Mouse (Mus musculus) stomach, embryonic 14.5 days (tissue): ENCODE measurements at regions not wholly inside any gene's neighbourhood (a gene's known extent, or its start where the extent isn't known, plus 50 kb on each side); places are given as distances from the start of the nearest gene placed in this dataset.
"Not testable (repeated sequence)": the region's sequence is repeated elsewhere in the genome, so short reads cannot be mapped to it uniquely, and the experiment has no call there.

Experiments
- ATAC-seq: fragments of 200-750 bp; cut with Nextera tagmentation; 2 replicates; pipeline ENCODE4 v1.8.0; 2017; ENCODE audit warnings: low read depth, moderate TSS enrichment; ENCODE audit not compliant: insufficient number of reproducible peaks, insufficient read depth, low FRiP score
- H3K27ac ChIP-seq: fragments of 300-500 bp; sonication (generic); 2 replicates; pipeline ENCODE4 v1.5.1; 2014; ENCODE audit warnings: mild to moderate bottlenecking, low read length, moderate library complexity, mixed read lengths
- H3K27me3 ChIP-seq: fragments of 300-500 bp; sonication (generic); 2 replicates; pipeline ENCODE4 v1.6.1; 2014; ENCODE audit warnings: low read length, control low read depth, mixed read lengths; ENCODE audit not compliant: control insufficient read depth, insufficient read depth
- H3K36me3 ChIP-seq: fragments of 300-500 bp; sonication (generic); 2 replicates; pipeline ENCODE4 v1.6.1; 2014; ENCODE audit warnings: mild to moderate bottlenecking, control low read depth, low read length, moderate library complexity, mixed read lengths; ENCODE audit not compliant: control insufficient read depth, insufficient read depth
- H3K4me1 ChIP-seq: fragments of 300-500 bp; sonication (generic); 2 replicates; pipeline ENCODE4 v1.6.1; 2014; ENCODE audit warnings: low read length, control low read depth, mixed read lengths; ENCODE audit not compliant: control insufficient read depth, insufficient read depth
- H3K4me2 ChIP-seq: fragments of 300-500 bp; sonication (generic); replicated peaks from 2 replicates; pipeline ENCODE4 v1.6.1; 2014; ENCODE audit warnings: low read depth, low read length, control low read depth
- H3K4me3 ChIP-seq: fragments of 300-500 bp; sonication (generic); 2 replicates; pipeline ENCODE4 v1.5.1; 2014; ENCODE audit warnings: low read depth, low read length, control low read depth
- H3K9ac ChIP-seq: fragments of 300-500 bp; sonication (generic); replicated peaks from 2 replicates; pipeline ENCODE4 v1.6.1; 2014; ENCODE audit warnings: low read depth, mild to moderate bottlenecking, control low read depth, low read length, moderate library complexity, mixed read lengths
- H3K9me3 ChIP-seq: fragments of 300-500 bp; sonication (generic); 2 replicates; pipeline ENCODE4 v1.6.1; 2016; ENCODE audit warnings: low read depth, low read length, control low read depth; ENCODE audit not compliant: control insufficient read depth
- WGBS: fragments of 180-500 bp; shearing (Covaris S2); extraction: QIAGEN DNeasy Blood & Tissue Kit; methylation state at CpG from one replicate; pipeline ENCODE4 v1.1.7; 2014; 5-methylcytosine and 5-hydroxymethylcytosine counted together

DNA sequence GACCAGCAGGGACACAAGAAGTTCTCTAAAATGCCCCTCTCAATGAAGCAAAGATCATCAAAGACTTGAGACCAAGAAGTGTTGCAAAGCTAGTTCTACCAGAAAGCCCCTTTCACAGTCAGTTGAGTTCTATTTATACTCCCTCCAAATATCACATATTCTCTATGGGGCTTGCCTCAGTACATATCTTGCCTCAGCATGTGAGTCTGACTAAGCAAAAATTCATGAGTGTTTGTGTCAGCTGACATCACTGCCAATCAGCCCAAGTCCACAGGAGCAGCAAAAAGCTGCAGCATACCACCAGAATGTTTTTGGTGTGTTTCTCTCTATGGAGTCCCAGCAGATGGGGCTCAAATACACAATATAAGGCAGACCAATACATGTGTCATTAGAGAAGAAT is 631.6 kb downstream of the Rpia start:
- no peaks in the 10 kb centered on the region for H3K36me3 ChIP-seq
- no peak overlapping the region for H3K9ac ChIP-seq
- no peak overlapping the region for H3K27ac ChIP-seq
- H3K4me2 ChIP-seq = no peak overlapping the region
- no peak overlapping the region for H3K4me3 ChIP-seq
- H3K9me3 ChIP-seq = no peaks in the 10 kb centered on the region
- H3K27me3 ChIP-seq = no peaks in the 10 kb centered on the region
- ATAC-seq = no peak
- H3K4me1 ChIP-seq = no peaks in the 10 kb centered on the region

DNA sequence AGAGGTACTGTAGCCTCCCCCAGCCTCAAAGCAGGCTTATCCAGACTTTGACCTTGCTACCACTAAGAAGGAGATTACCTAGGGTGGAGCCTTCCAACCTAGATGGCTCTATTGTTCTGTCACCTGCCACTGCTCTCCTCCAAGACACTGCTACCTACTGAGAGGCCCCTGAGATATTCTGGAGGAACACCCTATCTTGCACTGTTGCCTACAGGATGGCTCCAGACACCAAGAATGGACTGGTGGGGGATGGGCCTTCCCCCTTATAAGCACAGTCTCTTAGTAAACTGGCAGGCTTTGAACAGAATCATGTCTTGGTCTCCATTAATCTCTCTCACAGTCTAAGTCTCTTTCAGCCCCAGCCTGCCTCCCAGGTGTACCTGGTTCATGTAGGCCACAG is 636.3 kb downstream of the Rpia start:
- not testable (repeated sequence) for H3K36me3 ChIP-seq, H3K9me3 ChIP-seq, H3K4me3 ChIP-seq, ATAC-seq, H3K4me2 ChIP-seq, H3K27ac ChIP-seq, H3K4me1 ChIP-seq, H3K9ac ChIP-seq, H3K27me3 ChIP-seq

DNA sequence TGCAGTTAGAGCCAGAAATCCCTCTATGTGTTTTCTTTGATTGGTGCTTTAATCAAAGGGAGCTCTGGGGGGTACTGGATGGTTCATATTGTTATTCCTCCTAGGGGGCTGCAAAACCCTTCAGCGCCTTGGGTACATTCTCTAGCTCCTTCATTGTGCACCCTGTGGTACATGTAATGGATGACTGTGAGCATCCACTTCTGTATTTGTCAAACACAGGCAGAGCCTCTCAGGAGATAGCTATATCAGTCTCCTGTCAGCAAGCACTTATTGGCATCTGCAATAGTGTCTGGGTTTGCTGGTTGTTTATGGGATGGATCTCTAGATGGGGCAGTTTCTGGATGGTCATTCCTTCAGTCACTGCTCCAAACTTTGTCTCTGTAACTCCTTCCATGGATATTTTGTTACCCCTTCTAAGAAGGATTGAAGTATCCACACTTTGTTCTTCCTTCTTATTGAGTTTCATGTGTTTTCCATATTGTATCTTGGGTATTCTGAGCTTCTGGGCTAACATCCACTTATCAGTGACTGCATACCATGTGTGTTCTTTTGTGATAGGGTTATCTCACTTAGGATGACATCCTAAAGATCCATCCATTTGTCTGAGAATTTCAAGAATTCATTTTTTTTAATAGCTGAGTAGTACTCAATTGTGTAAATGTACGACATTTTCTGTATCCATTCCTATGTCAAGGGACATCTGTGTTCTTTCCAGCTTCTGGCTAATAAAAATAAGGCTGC is 640.8 kb downstream of the Rpia start:
- H3K27ac ChIP-seq, ATAC-seq, H3K9ac ChIP-seq, H3K4me1 ChIP-seq, H3K36me3 ChIP-seq, H3K4me3 ChIP-seq, H3K9me3 ChIP-seq, H3K27me3 ChIP-seq, H3K4me2 ChIP-seq: not testable (repeated sequence)
- WGBS = 78% methylated on average over 2 of the region's 2 CpGs

DNA sequence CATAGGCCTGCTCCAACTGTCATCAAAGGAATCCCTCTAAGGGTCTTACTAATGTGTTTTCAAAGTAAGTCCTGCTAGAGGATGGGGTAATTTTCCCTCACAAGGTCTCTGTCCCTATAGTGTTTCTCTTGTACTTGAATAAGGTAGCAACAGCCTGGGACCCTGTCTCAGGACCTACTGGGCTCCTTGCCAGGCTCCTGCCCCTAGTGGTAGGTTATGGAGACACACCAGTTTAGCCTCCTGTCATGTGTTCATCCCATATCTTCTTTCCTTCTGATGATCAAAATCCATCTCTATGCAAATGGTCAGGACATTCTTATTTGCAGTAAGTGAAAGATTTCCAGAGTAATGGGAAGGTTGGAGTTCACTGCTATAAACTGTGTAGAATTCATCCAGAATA is 645.0 kb downstream of the Rpia start:
- Histone ChIP-seq H3K9me3 (no peaks in the 10 kb centered on the region), H3K27ac (no peak overlapping the region), H3K27me3 (no peaks in the 10 kb centered on the region), H3K36me3 (no peaks in the 10 kb centered on the region), H3K4me3 (no peak overlapping the region), H3K4me2 (no peak overlapping the region), H3K9ac (no peak overlapping the region), H3K4me1 (no peaks in the 10 kb centered on the region)
- no peak for ATAC-seq

DNA sequence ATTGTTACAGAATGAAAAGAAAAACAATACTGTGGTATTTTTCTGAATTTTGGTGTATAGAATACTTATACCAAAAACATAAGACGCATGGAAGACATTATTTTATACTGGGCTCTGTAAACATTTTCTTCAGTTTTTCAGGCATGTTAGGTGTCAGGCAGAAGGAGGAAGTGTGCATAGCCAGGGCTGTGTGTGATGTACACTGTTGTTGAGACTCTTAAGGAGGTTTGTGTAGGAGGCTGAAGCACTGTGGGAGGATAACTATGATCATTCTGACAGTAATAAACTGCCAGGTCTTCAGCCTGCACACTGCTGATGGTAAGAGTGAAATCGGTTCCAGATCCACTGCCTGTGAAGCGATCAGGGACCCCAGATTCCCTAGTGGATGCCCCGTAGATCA is 648.7 kb downstream of the Rpia start:
- H3K9ac ChIP-seq, H3K4me2 ChIP-seq, H3K36me3 ChIP-seq, H3K9me3 ChIP-seq, H3K4me1 ChIP-seq, H3K27me3 ChIP-seq, ATAC-seq, H3K27ac ChIP-seq, H3K4me3 ChIP-seq: not testable (repeated sequence)
- 76% methylated on average over 4 of the region's 4 CpGs for WGBS

DNA sequence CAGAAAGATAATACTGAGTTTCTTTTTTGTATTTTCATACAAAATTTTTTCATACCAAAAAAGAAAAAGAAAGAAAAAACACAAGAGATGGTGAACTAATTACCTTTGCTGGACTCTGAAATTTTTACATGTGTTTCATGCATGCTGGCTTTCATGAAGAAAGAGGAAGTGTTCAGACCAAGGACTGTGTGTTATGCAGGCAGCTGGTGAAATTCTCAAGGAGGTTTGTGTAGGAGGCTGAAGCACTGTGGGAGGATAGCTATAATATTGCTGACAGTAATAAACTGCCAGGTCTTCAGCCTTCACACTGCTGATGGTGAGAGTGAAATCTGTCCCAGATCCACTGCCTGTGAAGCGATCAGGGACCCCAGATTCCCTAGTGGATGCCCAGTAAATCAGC is 675.2 kb downstream of the Rpia start:
- Histone ChIP-seq H3K4me2 (no peak overlapping the region), H3K36me3 (no peaks in the 10 kb centered on the region), H3K27me3 (no peaks in the 10 kb centered on the region), H3K27ac (no peak overlapping the region), H3K4me1 (no peaks in the 10 kb centered on the region), H3K9me3 (no peaks in the 10 kb centered on the region), H3K9ac (no peak overlapping the region), H3K4me3 (no peak overlapping the region)
- ATAC-seq = no peak
- 70% methylated on average over 1 of the region's 1 CpGs for WGBS

DNA sequence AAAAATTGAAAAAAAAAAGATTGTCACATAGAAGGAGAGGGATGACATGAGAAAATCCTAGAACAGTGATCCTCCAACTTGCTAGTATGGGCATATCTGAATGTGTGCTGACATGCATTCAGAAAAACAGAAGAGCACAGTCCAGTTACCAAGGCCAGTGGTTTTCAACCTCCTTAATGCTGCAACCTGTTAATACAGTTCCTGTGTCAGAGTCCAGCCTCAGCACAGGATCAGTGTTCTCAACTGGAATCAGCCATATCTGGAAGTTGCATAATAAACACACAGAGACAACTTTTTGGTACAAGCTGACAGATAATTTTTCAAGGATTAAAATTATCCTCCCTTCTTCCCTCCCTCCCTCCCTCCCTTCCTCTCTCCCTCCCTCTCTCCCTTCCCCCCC is 680.1 kb downstream of the Rpia start:
- H3K27me3 ChIP-seq = no peaks in the 10 kb centered on the region
- H3K4me2 ChIP-seq = no peak overlapping the region
- no peak for ATAC-seq
- no peaks in the 10 kb centered on the region for H3K4me1 ChIP-seq
- H3K9me3 ChIP-seq = no peaks in the 10 kb centered on the region
- H3K4me3 ChIP-seq = no peak overlapping the region
- no peak overlapping the region for H3K9ac ChIP-seq
- H3K36me3 ChIP-seq = no peaks in the 10 kb centered on the region
- no peak overlapping the region for H3K27ac ChIP-seq

DNA sequence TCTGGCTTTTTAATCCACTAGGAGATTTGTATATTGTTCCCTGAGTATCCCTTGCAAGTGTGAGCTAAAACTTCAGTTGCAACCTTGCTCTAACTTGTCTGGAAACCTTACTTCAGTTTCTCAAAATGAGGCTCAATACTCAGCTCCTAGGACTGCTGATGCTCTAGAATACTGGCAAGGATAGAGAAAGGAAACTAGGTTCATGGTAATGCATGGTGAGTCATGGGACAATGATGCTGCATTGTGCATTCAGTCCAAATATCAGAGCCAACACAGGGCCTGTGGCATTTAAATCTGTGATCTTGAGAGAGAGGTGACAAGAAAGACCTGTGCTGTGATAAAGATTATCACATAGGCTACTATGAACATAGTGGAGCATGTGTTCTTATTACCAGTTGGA is 682.6 kb downstream of the Rpia start:
- not testable (repeated sequence) for H3K9ac ChIP-seq, H3K9me3 ChIP-seq, H3K27me3 ChIP-seq, H3K4me2 ChIP-seq, H3K4me1 ChIP-seq, ATAC-seq, H3K27ac ChIP-seq, H3K36me3 ChIP-seq, H3K4me3 ChIP-seq

DNA sequence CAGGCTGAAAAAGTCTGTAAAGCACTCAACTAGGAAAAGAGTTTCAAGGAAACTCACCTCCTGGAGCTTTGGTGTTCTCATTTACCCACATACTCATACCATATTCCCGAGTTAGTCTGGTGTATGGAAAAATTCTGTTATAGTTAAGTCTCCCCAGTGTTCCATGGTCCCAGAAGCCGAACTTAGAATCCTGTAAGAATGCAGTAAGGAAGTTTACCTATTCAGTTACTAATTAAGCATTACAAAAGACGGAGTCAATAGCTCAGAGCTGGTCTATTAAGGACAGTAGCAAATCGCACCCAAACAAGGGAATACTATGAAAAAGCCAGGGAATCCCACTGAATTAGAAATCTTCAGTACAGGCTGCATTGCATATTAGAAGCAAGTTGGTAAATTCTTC is 688.3 kb downstream of the Rpia start:
- ATAC-seq = no peak
- Histone ChIP-seq H3K4me3 (no peak overlapping the region), H3K27ac (no peak overlapping the region), H3K4me2 (no peak overlapping the region), H3K9ac (no peak overlapping the region), H3K27me3 (no peaks in the 10 kb centered on the region), H3K36me3 (no peaks in the 10 kb centered on the region), H3K4me1 (no peaks in the 10 kb centered on the region), H3K9me3 (no peaks in the 10 kb centered on the region)
- WGBS = 44% methylated on average over 4 of the region's 4 CpGs
